Mouse (Mus musculus) cerebellum, postnatal 14 days (tissue): ENCODE data around the gene Cela2a.

ENCODE experiments used
- DNase-seq, 2 experiments: peaks; one replicate each; pipeline ENCODE4 v3.0.0; 2021; ENCODE audit warnings: mixed read lengths in 2 of 2

Cela2a gene

GRCm38 (mm10) chr4:141826060-141826459 is at the start of gene Cela2a:
Cela2a (minus strand) TSS chr4:141826160.
- no peak for DNase-seq

GRCm38 (mm10) chr4:141875481-141876108 is 49.6 kb upstream of the Cela2a start:
- no peak for DNase-seq

DNA sequence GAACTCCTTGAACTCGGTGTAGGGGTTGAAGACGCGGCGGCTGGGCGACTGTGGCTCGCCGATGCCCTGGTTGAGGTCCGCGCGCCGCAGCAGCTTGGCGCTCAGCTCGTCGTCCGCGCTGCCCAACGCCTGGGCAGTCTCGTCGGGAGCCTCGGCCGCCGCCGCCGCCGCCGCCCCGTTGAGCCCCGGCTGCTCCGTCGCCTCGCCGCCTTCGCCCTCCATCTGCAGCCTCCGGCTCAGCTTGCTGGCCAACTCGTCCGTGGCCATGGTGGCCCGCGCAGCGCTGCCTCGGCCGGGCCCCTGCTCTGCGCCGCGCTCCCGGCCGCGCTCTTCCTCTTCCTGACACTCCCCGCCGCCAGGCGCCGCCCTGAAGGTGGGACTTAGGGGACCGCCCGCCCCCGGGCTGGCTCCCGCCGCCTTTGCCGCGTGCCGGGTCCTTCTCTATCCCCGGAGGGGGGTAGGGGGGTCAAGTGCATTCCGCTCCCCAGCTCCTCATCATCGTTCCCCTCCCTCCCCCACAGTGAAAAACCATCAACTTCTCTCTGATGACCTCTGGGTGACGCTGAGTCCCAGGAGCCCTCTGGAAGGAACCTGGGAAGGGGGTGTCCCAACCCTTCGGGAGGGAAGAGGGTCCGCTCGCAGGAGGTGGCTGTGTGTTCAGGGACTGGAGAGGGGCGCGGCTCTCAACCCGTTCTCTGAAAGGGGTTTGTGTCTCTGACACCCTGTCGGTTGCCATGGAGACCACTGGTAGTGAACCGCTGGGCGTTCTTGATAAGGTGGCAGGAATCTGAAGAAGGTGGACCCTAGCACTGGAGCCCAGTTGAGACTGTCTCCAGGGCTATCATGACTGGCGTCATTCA is 48.9 kb upstream of the Cela2a start, which contains the start of gene Efhd2:
Gene Efhd2, minus strand, starts transcription at position 320 of the 860 bp plus-strand sequence.
- peak; percentile 77 to 83 for DNase-seq

- DNase-seq = peak in 1 of 2 experiments; percentile 28
Observed at GRCm38 (mm10) chr4:141874111-141874600, 48.2 kb upstream of the Cela2a start.

DNA sequence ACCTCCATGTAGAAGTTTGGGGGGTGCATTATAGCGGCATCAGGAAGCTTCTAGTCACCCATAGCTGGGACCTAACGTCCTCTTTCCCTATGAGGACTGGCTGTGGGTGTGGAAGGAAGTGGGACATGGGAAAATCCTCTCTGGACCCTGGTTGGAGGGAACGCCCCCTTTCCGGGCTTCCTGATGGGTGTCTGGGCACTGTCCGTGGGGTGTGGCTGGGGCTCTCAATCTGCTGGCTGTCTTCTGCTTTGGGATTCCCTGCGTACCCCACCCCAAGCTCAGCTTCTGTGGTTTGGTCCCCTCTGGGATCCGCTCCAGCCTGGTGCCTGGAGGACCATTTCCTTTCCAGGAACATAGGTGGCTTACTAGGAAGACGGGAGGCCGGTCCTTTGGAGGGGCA is 47.0 kb upstream of the Cela2a start:
- DNase-seq = no peak

- peak; percentile 61 to 76 for DNase-seq
Observed at GRCm38 (mm10) chr4:141871909-141872308, 45.9 kb upstream of the Cela2a start.

DNA sequence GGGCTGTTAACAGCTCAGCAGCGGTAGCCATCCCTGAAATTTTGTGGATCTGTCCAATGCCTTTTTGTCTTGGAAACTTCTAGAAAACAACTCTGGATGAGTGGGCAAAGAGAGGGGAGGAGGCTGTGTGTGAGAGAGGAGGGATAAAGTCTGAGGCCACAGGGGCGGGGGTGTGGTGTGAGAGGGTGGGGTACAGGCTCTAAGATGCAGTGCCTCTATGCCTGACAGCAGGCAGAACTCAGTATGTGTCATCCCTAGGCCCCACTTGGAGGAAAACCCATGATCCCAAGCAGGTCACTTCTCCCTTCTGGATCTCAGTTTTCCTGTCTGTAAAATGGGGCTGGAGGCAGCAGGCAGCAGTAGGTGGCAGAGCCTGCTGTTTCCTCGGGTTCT is 45.4 kb upstream of the Cela2a start:
- DNase-seq = no peak

DNA sequence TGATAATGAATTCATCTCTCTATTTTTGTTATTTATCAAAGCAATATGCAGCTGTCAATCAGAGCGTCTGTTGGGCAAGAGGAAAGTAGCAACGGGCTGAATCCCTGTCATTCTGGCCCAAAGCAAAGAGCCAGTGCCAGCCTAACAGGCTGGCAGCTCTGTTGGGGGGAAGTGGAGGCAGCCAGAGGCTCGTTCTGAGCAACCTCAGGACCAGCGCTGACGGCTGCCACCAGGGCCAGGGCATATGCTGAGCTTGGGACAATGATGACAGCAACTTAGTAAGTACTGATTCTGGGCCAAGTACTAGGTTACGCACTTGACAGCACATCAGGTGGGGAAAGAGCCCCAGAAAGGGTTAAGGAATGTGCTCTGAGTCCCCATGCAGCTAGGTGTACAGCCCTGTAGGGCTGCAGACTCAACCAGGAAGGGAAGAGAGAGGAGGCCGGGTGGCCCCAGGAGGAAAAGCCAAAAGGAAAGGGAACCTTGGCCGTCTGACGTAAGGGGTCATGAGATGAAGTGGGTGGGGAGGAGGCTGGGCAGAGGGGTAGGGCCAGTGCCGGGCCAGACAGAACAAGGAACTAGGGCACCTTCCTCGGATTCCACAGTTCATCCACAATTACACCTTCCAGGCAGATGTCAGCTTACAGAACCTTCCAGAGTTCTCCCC is 44.8 kb upstream of the Cela2a start:
- DNase-seq = peak; percentile 78 to 80

DNA sequence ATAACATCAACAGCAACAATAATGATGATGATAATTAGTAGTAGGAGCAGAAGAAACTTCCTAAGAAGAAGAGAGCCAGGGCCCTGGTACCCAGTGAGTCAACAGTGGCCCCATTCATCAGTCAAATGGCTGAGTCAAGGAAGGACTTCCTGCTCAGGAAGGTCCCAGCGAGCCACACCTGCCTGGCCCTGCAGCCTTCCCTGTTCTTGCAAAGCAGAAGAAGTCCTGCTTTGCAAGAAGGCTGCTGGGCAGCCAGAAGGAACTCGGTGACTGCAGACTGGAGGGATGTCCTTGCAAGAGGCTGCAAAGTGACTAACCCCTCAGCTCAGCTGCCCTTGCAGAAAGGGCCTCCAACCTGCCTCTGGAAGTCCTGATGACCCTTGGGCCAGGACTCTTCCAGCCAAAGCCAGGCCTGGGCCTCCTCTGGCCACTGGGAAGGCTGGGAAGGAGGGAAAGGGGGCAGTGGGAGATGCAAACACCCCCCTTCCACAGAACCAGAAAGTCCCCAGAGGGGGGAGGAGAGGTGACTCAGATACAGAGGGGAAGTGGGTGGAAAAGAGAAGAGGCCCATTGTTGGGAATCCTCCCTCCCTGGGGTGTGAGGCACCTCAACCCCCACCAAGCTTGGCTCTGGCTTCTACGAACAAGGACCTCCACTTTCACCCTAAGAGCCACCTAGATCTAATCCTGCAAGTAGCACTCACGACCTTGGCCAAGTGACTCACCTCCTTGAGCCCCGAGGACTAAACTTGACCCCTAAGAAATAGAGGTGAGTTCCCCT is 43.7 kb upstream of the Cela2a start:
- no peak for DNase-seq

DNA sequence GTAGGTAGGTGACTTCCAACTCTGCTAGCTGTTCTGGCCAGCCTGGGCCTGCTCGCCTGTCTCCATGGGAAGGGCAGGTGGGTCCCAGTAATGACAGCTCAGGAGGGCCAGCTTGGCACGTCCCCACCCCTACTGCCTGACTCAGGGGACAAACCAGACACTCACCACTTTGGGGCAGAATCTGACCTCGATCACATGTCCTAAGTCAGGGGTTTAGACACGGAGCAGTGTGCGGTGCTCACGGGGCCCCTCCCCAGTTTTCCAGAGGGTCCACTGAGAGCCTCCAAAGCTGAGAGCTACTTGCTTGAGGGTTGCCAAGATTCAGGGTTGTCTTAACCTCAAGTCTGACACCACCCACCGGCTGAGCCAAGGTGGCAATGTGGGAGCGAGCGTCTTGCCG is 42.1 kb upstream of the Cela2a start:
- DNase-seq = no peak

DNA sequence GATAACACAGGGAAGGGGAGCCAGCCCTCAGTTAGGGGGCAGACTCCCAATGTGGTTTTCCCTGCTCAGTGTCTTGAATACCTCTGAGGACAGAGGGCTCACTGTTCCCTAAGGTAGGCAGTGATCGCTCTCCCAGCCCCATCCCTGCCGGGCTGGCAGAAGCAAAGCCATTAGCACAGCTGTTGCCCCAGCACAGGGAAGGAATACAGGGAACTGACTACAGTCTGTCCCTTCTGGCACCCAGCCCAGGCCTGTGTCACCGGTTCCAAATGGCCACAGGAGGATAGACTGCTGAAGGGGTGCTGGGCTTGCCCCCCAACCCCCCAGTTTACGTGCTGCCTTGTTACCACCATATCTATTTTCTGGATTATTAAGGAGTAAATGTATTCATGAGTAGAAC is 41.5 kb upstream of the Cela2a start:
- peak; percentile 78 to 86 for DNase-seq

DNA sequence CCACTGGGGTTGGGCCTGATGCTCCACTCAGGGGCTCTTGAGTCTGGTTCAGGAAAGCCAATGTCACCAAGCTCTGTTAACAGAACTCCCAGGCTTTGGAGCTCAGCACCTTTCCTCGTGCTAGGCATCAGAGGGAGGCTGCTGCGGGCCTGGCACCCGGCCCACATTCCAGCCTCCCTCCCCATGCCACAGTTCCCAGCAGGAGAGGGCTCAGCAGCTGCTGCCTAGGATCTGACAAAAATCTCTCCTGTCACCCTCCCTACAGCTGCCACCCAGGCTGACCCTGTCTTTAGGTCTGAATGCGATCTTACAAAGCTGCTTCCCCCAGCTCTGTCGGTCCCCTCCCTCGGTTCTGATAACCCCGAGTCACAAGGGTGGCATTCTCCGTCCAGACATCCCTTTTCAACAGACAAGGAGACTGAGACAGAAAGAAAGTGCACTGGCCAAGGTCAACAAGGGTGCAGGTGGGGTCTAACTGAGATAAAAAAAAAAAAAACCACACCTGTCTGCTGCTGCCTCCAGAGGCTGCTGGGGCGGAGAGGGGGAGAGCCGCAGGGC is 41.1 kb upstream of the Cela2a start:
- DNase-seq = peak in 1 of 2 experiments; percentile 38

GRCm38 (mm10) chr4:141865600-141865999 is 39.6 kb upstream of the Cela2a start:
- peak in 1 of 2 experiments; percentile 43 for DNase-seq

- no peak for DNase-seq
Observed at GRCm38 (mm10) chr4:141865006-141865405, 39.0 kb upstream of the Cela2a start.

DNA sequence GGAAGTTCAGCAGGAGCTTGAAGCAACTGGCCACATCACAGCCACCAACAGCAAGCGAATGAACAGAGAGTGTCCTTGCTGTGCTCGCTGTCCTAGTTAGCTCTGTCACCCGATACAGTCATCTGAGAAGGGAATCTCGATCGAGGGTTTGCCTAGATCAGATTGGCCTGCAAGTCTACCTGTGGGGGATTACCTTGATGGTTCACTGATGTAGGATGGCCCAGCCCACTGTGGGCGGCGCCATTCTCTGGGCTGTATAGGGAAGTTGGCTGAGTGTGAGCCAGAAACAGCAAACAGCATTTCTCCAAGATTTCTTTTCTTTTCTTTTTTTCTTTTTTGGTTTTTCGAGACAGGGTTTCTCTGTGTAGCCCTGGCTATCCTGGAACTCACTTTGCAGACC is 38.5 kb upstream of the Cela2a start:
- DNase-seq = no peak

DNA sequence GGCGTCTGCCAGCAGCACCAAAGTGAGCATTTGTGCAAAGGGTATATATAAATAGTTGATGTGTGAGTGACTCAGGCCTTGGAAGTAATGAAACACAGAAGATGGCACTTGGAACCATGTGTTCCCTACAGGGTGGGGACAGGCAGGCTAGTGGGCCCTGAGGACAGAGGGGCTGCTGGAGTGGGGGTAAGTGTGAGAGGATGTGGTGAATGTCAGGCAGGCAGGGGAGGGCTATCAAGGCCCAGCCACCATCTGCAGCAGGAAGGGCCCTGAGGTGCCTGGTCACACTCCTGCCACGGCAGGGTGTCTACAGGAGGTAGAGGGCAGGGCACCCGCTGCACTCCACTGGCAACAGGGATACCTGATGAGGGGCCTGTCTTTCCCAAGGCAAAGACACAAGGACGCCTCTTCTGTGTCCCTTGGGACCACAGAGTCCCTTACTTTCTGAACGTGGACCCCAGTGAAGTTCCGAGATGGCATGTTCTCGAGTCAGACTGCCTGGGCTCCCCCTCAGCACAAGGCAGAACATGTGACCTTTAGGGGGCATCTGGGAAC is 37.8 kb upstream of the Cela2a start:
- no peak for DNase-seq

- no peak for DNase-seq
Observed at GRCm38 (mm10) chr4:141862867-141863266, 36.9 kb upstream of the Cela2a start.

DNA sequence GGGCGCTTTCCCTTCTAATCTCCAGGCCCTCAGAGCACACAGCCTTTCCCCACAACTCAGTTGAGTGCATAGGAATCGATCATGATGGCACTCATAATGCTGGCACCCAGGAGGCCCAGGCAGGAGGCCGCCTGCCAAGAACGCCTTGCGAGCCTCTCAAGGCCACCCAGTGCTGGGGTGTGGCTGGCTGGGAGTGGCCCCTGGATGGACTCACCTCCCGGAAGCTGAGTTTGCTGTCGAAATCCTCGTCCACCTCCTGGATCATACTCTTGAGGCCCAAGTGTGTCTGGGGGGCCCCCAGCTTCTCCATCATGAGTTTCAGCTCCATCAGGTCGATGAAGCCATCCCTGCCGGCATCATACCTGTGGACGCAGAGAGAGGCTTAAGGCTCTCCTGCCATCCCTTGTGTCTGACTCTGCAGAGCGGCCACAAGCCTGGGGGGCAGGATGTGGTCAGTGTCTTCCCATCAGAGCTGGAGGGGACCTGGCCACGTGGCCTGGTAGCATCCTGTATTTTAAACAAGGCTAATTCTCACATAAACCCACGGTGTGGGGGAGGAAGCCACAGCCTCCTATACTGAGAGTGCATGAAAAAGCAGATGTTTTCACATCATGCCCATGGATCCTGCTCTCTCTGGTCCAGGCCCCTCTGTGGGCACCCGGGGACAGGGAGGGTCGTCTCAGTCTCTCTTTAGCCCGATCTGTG is 35.8 kb upstream of the Cela2a start:
- no peak for DNase-seq

DNA sequence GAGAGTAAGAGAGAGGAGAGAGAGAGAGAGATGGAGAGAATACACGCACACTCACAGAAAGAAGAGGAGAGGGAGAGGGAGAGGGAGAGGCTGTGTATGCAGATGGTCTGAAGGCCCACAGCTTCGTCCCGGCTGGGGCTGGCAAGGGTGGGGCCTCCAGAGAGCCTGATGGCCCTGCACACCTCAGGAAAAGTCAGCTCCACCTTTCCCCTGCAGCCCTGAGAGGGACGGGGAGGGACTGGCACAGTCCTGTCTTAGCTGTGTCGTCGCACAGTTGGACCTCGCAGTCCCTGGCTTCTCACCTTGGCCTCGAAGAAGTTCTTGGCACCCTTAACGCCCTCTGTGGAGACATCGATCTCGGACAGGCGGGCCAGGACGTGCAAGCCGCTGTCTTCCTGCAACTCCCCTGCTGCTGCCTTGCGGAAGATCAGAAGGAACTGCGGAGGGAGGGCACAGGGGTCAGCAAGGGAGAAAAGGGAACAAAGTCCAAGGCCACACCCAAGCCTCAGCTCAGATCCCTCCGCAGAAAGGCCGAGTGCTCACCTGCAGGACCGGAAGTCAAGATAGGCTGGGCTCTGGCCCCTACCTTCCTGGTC is 34.4 kb upstream of the Cela2a start:
- DNase-seq = peak; percentile 37 to 52

DNA sequence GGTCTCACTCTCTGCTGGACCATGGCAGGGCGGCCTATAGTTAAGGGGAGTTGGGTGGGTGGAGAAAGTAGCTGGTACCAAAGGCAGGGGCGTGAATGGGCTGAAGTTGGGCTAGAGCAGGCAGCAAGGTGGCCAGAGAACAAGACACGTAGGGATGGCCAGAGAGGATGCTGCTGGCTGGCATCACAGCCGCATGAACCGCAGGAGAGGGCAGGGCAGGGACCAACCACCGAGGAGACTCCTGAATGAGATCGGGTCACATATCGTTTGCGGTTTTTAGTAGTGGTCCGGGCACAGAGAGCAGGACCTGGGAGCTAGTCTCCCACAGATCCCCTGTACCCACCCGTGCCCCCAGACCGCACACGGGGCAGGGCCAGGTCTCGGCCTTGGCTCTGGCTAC is 33.4 kb upstream of the Cela2a start:
- no peak for DNase-seq

DNA sequence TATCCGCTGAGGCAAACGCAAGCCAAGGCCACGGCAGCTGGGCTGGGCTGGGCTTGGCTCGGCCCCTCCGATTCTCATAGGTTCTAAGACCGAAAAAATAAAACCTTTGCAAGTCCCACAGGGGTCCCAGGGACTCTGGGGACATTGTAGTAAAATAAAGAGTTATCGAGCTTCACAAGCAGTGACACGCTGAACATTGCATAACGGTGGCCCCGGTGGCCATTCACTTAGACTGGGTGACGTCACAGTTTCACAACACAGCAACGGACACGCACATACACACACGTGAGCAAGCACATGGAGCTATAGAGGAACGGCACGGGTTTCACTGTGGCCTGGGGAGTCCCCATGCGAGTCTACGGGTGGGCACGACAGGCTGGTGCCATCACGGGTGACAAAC is 32.5 kb upstream of the Cela2a start:
- peak; percentile 48 to 51 for DNase-seq
